Mouse (Mus musculus) forebrain, postnatal 0 days (tissue): ENCODE data around the gene Olfr374. TPM values are rescaled to one million over a fixed set of nuclear protein-coding genes. Genes with fewer than 3 reads are reported as not detected.

Source experiments
- ATAC-seq: fragments of 200-750 bp; cut with Nextera tagmentation; 2 replicates; pipeline ENCODE4 v1.8.0; 2017; ENCODE audit warnings: mild to moderate bottlenecking, moderate library complexity
- DNase-seq: peaks from one replicate; pipeline ENCODE4 v3.0.0-alpha.2; 2015
- H3K27ac ChIP-seq: fragments of 300-500 bp; sonication (generic); 2 replicates; pipeline ENCODE4 v1.5.1; 2014; ENCODE audit warnings: low read depth, mild to moderate bottlenecking, antibody characterized with exemption, low read length, moderate library complexity, mixed read lengths
- H3K27me3 ChIP-seq: fragments of 300-500 bp; sonication (generic); 2 replicates; pipeline ENCODE4 v1.6.1; 2014; ENCODE audit warnings: mild to moderate bottlenecking, low read length, mixed read lengths; ENCODE audit not compliant: insufficient read depth
- H3K36me3 ChIP-seq: fragments of 300-500 bp; sonication (generic); 2 replicates; pipeline ENCODE4 v1.6.1; 2014; ENCODE audit warnings: mild to moderate bottlenecking, moderate library complexity; ENCODE audit not compliant: insufficient read depth
- H3K4me1 ChIP-seq: fragments of 300-500 bp; sonication (generic); 2 replicates; pipeline ENCODE4 v1.6.1; 2014; ENCODE audit warnings: antibody characterized with exemption; ENCODE audit not compliant: insufficient read depth
- H3K4me2 ChIP-seq: fragments of 300-500 bp; sonication (generic); 2 replicates; pipeline ENCODE4 v1.6.1; 2014; ENCODE audit warnings: low read depth, mild to moderate bottlenecking, moderate library complexity
- H3K4me3 ChIP-seq: fragments of 300-500 bp; sonication (generic); 2 replicates; pipeline ENCODE4 v1.5.1; 2014; ENCODE audit warnings: low read depth, low read length, mixed read lengths
- H3K9ac ChIP-seq: fragments of 300-500 bp; sonication (generic); 2 replicates; pipeline ENCODE4 v1.6.1; 2014; ENCODE audit warnings: mild to moderate bottlenecking
- H3K9me3 ChIP-seq: fragments of 300-500 bp; sonication (generic); 2 replicates; pipeline ENCODE4 v1.6.1; 2016; ENCODE audit warnings: low read length
- CTCF ChIP-seq: sonication (generic); IDR thresholded peaks from 2 replicates; pipeline ENCODE4 v1.5.1; 2016; ENCODE audit warnings: antibody characterized with exemption, control low read depth, low read depth
- WGBS: fragments of 180-500 bp; shearing (Covaris S2); extraction: QIAGEN DNeasy Blood & Tissue Kit; methylation state at CpG from one replicate; pipeline ENCODE4 v1.1.7; 2014; 5-methylcytosine and 5-hydroxymethylcytosine counted together
- polyA plus RNA-seq: library from polyadenylated mRNA; unstranded; fragments of >200 nt; fragmentation: Nextera tagmentation; extraction: Ambion mirVana; gene quantifications from 2 replicates; pipeline ENCODE4 v1.2.1, GENCODE M21; 2015
- total RNA-seq: library from RNA; depleted of rRNA; stranded (reverse); fragments of >200 nt; gene quantifications from 2 replicates; pipeline ENCODE4 v1.2.3, GENCODE M21; 2014

Gene Olfr374
- total and polyA plus RNA-seq, 2 experiments from 2014 or later: not detected

DNA sequence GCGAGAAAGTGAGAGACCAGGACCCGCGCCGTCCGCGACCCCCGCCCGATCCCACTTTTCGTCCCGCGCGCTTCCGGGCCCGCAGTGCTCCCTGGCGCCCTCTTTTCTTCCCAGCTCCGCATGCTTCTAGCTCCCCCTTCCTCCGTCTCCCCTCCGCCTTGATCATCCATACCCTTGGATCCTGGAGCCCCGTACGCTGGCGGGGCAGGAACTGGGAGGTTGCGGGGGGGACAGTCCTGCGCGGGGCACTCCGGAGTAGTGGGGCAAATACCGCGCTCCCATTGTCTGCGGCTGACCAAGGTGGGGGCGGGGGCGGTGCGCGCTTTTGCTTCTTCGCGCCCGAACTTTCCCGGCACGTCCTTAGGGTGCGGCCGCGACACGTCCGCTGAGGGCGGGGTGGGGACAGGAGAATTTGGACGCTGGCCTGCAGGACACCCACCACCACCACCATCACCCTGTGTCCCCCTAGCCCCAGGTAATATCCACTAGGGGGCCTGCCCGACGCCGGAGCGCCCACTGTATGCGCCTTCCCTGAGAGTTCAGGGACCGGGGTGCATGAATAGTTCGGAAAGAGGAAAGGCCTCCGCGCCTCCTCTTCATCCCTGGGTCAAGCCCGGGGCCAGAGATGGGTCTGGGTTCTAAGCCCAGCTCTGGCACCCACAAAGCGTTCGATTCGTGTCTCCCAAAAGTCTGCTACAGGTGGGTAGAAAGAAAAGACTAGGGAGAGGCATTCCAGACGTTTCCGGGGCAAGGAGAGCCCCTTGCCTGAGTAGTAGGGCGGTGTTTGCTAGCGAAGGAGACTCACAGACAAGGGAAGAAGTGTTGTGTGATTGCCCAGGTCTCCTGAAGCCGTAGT is 28.8 kb downstream of the Olfr374 start:
- under 1% methylated on average over 62 of the region's 62 CpGs for WGBS
- peak; percentile 46 for TF ChIP-seq CTCF
- H3K4me3 ChIP-seq: peak overlapping the region; percentile 73
- peak overlapping the region; percentile 79 for H3K27ac ChIP-seq
- peak; percentile 67 for ATAC-seq
- H3K4me2 ChIP-seq: peak overlapping the region; percentile 70
- H3K27me3 ChIP-seq: no peaks in the 10 kb centered on the region
- H3K36me3 ChIP-seq: peaks cover 19% of the 10 kb centered on the region
- H3K4me1 ChIP-seq: 0 out of 2 replicates have a peak, but pooled peaks cover 5% of the 10 kb centered on the region
- no peaks in the 10 kb centered on the region for H3K9me3 ChIP-seq
- peak; percentile 39 for DNase-seq
- peak overlapping the region; percentile 94 for H3K9ac ChIP-seq

DNA sequence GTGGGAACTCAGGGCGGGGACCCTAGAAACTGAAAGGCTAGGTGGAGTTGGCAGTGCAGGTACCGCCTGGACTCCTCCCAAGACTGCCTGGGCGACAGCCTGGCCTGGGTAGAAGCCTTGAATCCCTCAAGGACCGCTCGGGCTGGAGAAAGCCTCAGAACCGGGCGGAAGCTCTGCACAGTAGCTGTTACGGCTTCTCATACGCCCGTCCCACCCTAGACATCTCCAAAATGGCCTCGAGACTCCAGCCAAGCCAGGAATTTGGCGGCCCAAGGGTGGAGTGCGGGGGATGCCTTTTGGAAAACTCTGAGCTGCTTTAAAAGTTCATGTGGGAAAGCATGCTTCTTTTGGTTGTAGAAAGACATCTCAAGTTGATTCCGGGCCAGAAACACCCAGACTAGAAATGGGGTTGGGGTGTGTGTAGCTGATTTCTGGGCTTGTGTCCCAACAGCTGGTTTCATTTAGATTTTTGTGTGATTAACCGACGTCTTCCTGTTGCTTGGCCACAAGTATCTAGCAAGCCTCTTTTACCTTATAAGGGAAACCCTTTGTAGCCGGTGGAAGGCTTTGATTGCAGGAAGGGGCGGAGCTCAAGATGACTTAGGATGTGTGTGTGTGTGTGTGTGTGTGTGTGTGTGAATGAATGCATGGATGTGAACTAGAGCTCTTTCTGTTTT is 29.6 kb downstream of the Olfr374 start:
- Histone ChIP-seq H3K9ac (peak overlapping the region; percentile 94), H3K27ac (peak overlapping the region; percentile 79), H3K9me3 (no peaks in the 10 kb centered on the region), H3K4me2 (peak overlapping the region; percentile 70), H3K4me3 (peak overlapping the region; percentile 73), H3K36me3 (peaks cover 27% of the 10 kb centered on the region), H3K27me3 (no peaks in the 10 kb centered on the region), H3K4me1 (0 out of 2 replicates have a peak, but pooled peaks cover 5% of the 10 kb centered on the region)
- TF ChIP-seq CTCF: no peak
- DNase-seq (peak; percentile 78), ATAC-seq (peak; percentile 61)
- under 1% methylated on average over 18 of the region's 18 CpGs for WGBS

DNA sequence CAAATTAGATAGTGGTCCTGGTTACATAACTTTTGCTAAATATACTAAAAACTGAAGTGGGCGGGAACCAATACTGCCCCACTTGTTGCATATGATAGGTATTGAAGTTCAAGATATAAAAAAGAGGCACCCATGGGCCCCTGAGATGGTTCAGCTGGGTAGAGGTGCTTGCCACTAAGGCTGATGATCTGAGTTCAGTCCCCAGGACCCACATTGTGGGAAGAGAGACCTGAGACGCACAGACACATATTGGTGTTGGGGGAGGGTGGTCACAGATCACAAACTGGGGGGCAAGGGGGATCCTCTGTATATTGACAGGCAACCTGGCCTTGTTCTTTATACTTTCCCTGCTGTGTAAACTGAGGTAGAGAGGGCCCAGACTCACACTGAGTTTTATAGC is 30.6 kb downstream of the Olfr374 start:
- ATAC-seq: no peak
- no peak overlapping the region for H3K9ac ChIP-seq
- no peak for DNase-seq
- no peak for TF ChIP-seq CTCF
- 0 out of 2 replicates have a peak, but pooled peaks cover 5% of the 10 kb centered on the region for H3K4me1 ChIP-seq
- H3K27me3 ChIP-seq: no peaks in the 10 kb centered on the region
- H3K9me3 ChIP-seq: no peaks in the 10 kb centered on the region
- H3K4me2 ChIP-seq: no peak overlapping the region
- peaks cover 35% of the 10 kb centered on the region for H3K36me3 ChIP-seq
- 81% methylated on average over 2 of the region's 2 CpGs for WGBS
- H3K27ac ChIP-seq: no peak overlapping the region; the same call in 1 of the 2 replicates
- H3K4me3 ChIP-seq: no peak overlapping the region

DNA sequence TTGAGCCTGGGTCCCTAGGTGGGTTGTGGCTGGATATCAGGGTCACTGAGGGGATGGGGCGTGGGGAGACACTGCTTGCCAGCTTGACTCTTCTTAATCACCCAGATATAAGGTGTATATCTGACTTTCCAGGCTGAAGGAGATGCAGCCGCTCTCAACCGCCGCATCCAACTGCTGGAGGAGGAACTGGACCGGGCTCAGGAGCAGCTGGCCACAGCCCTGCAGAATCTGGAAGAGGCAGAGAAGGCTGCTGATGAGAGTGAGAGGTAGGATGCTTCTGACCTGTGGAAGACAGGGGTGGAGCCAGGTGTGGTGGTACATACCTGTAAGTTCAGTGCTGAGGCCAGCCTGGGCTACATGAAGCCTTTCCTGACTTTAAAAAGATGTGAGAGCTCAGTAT is 31.6 kb downstream of the Olfr374 start:
- TF ChIP-seq CTCF: no peak
- Histone ChIP-seq H3K4me2 (no peak overlapping the region), H3K36me3 (peaks cover 44% of the 10 kb centered on the region), H3K9ac (no peak overlapping the region), H3K9me3 (no peaks in the 10 kb centered on the region), H3K27ac (no peak overlapping the region), H3K27me3 (no peaks in the 10 kb centered on the region), H3K4me3 (no peak overlapping the region), H3K4me1 (0 out of 2 replicates have a peak, but pooled peaks cover 5% of the 10 kb centered on the region)
- 93% methylated on average over 5 of the region's 5 CpGs for WGBS
- DNase-seq (no peak), ATAC-seq (no peak)

DNA sequence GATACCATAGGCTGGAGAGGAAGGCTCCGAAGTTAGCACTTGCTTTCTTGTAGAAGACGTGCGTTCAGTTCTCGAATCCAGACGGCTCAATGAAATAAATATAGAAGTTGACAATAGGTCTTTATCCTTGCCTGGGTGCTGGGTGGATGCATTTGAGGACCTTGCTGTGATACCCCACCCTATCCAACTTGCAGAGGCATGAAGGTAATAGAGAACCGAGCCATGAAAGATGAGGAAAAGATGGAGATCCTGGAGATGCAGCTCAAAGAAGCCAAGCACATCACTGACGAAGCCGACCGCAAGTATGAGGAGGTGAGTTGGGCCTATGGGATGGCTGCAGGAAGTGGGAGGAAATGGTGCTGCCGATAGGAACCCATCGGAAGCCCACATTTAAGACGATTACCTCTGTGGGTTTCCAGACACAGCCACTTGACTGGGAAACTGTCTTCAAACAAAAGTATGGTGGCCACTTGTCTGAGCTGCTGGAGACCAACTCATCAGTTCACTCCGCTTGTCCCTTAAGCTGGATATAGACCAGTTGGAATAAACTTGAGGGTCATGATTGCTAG is 36.5 kb downstream of the Olfr374 start:
- DNase-seq (no peak), ATAC-seq (no peak)
- no peak for TF ChIP-seq CTCF
- H3K27me3 ChIP-seq: no peaks in the 10 kb centered on the region
- no peak overlapping the region for H3K9ac ChIP-seq
- WGBS: 93% methylated on average over 13 of the region's 13 CpGs
- H3K4me3 ChIP-seq: no peak overlapping the region
- peaks cover 74% of the 10 kb centered on the region for H3K36me3 ChIP-seq
- no peak overlapping the region for H3K4me2 ChIP-seq
- no peaks in the 10 kb centered on the region for H3K4me1 ChIP-seq
- H3K27ac ChIP-seq: no peak overlapping the region
- H3K9me3 ChIP-seq: no peaks in the 10 kb centered on the region

DNA sequence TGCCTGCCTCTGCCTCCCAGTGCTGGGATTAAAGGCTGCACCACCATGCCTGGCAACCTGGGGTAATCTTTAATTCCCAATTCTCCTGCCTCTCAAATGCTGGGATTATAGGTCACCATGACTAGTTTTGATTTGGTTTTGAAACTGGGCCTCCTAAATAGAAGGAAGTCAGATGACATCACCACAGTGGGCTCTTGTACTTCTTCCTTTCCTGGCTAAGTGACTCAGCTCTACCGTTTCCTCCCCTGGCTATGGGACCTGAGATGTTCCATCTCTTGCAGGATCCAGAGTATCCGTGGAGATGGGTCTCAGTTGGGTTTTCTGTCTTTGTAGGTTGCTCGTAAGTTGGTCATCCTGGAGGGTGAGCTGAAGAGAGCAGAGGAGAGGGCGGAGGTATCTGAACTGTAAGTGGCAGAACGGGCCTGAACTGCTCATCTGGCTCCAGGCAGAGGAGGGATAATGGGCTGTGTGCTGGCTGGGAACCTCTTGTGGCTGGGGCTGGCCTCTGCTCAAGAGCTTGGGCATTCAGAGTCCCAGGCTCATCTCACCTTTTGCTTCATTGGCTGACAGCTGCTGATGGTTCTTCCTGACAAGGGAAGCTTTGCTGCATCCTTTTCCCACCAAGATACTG is 37.6 kb downstream of the Olfr374 start:
- Histone ChIP-seq H3K27ac (no peak overlapping the region), H3K4me1 (no peaks in the 10 kb centered on the region), H3K4me2 (no peak overlapping the region), H3K27me3 (no peaks in the 10 kb centered on the region), H3K9ac (no peak overlapping the region), H3K4me3 (no peak overlapping the region), H3K36me3 (peaks cover 74% of the 10 kb centered on the region), H3K9me3 (no peaks in the 10 kb centered on the region)
- DNase-seq: no peak
- ATAC-seq: no peak
- TF ChIP-seq CTCF: no peak
- 88% methylated on average over 5 of the region's 5 CpGs for WGBS
